Mouse (Mus musculus) heart, postnatal 0 days (tissue): ENCODE data around the gene Cmtm6. TPM values are rescaled to one million over a fixed set of nuclear protein-coding genes. Genes with fewer than 3 reads are reported as not detected.
A peak's percentile ranks its signal among the peaks of the same experiment; 100 is the strongest.

Source experiments
- ATAC-seq: fragments of 200-750 bp; cut with Nextera tagmentation; 2 replicates; pipeline ENCODE4 v1.8.0; 2017; ENCODE audit warnings: low read depth, moderate number of reproducible peaks, moderate library complexity; ENCODE audit not compliant: insufficient read depth
- DNase-seq: peaks from one replicate; pipeline ENCODE4 v3.0.0-alpha.2; 2016; ENCODE audit warnings: low spot score
- H3K27ac ChIP-seq: fragments of 300-500 bp; sonication (generic); 2 replicates; pipeline ENCODE4 v1.5.1; 2014; ENCODE audit warnings: low read depth, mild to moderate bottlenecking
- H3K27me3 ChIP-seq: fragments of 300-500 bp; sonication (generic); 2 replicates; pipeline ENCODE4 v1.6.1; 2014; ENCODE audit warnings: low read length, mixed read lengths; ENCODE audit not compliant: control insufficient read depth, insufficient read depth
- H3K36me3 ChIP-seq: fragments of 300-500 bp; sonication (generic); replicated peaks from 2 replicates; pipeline ENCODE4 v1.6.1; 2014; ENCODE audit warnings: low read length, mixed read lengths; ENCODE audit not compliant: control insufficient read depth, insufficient read depth
- H3K4me1 ChIP-seq: fragments of 300-500 bp; sonication (generic); 2 replicates; pipeline ENCODE4 v1.6.1; 2014; ENCODE audit warnings: antibody characterized with exemption; ENCODE audit not compliant: control insufficient read depth, insufficient read depth
- H3K4me2 ChIP-seq: fragments of 300-500 bp; sonication (generic); 2 replicates; pipeline ENCODE4 v1.6.1; 2014; ENCODE audit warnings: low read depth, mild to moderate bottlenecking, low read length, moderate library complexity
- H3K4me3 ChIP-seq: fragments of 300-500 bp; sonication (generic); 2 replicates; pipeline ENCODE4 v1.5.1; 2014; ENCODE audit warnings: low read depth, low read length
- H3K9ac ChIP-seq: fragments of 300-500 bp; sonication (generic); replicated peaks from 2 replicates; pipeline ENCODE4 v1.6.1; 2014; ENCODE audit warnings: low read depth, low read length, mixed read lengths
- H3K9me3 ChIP-seq: fragments of 300-500 bp; sonication (generic); replicated peaks from 2 replicates; pipeline ENCODE4 v1.6.1; 2016; ENCODE audit warnings: low read length; ENCODE audit not compliant: control insufficient read depth
- CTCF ChIP-seq: IDR thresholded peaks from 2 replicates; pipeline ENCODE4 v1.5.1; 2016; ENCODE audit warnings: antibody characterized with exemption, control low read depth, low read depth
- EP300 ChIP-seq: IDR thresholded peaks from 2 replicates; pipeline ENCODE4 v1.6.1; 2016; ENCODE audit warnings: antibody characterized with exemption, low read depth
- WGBS: fragments of 180-500 bp; shearing (Covaris S2); extraction: QIAGEN DNeasy Blood & Tissue Kit; methylation state at CpG from one replicate; pipeline ENCODE4 v1.1.7; 2014; 5-methylcytosine and 5-hydroxymethylcytosine counted together
- polyA plus RNA-seq: library from polyadenylated mRNA; unstranded; fragments of >200 nt; fragmentation: Nextera tagmentation; extraction: Ambion mirVana; gene quantifications from 2 replicates; pipeline ENCODE4 v1.2.1, GENCODE M21; 2015
- total RNA-seq: library from RNA; depleted of rRNA; stranded (reverse); fragments of >200 nt; gene quantifications from 2 replicates; pipeline ENCODE4 v1.2.3, GENCODE M21; 2014; ENCODE audit warnings: low replicate concordance

Gene Cmtm6
- total and polyA plus RNA-seq, 2 experiments from 2014 or later: 22.8 to 33.8 TPM

- no peaks in the 10 kb centered on the region for H3K27me3 ChIP-seq
- no peaks in the 10 kb centered on the region for H3K9me3 ChIP-seq
- H3K4me3 ChIP-seq: no peak overlapping the region
- no peak for DNase-seq
- WGBS: 59% methylated on average over 6 of the region's 6 CpGs
- no peak overlapping the region for H3K4me2 ChIP-seq
- no peak for ATAC-seq
- TF ChIP-seq CTCF: no peak
- no peak for TF ChIP-seq EP300
- H3K4me1 ChIP-seq: no peaks in the 10 kb centered on the region
- no peak overlapping the region for H3K9ac ChIP-seq
- peak overlapping the region; percentile 32; the same call in 1 of the 2 replicates for H3K27ac ChIP-seq
- peaks cover 23% of the 10 kb centered on the region for H3K36me3 ChIP-seq
These were observed 31.7 kb upstream of the Cmtm6 start for GRCm38 (mm10) chr9:114699262-114699661.

- Histone ChIP-seq H3K27me3 (no peaks in the 10 kb centered on the region), H3K4me2 (no peak overlapping the region), H3K9me3 (no peaks in the 10 kb centered on the region), H3K4me3 (no peak overlapping the region), H3K4me1 (no peaks in the 10 kb centered on the region), H3K9ac (no peak overlapping the region), H3K27ac (no peak overlapping the region), H3K36me3 (peaks cover 21% of the 10 kb centered on the region)
- no peak for TF ChIP-seq EP300
- no peak for TF ChIP-seq CTCF
- DNase-seq (no peak), ATAC-seq (no peak)
- WGBS: 91% methylated on average over 15 of the region's 16 CpGs
These were observed 30.8 kb upstream of the Cmtm6 start for GRCm38 (mm10) chr9:114699882-114700665.

- Histone ChIP-seq H3K9me3 (no peaks in the 10 kb centered on the region), H3K4me1 (no peaks in the 10 kb centered on the region), H3K9ac (no peak overlapping the region), H3K27ac (no peak overlapping the region), H3K36me3 (peaks cover 31% of the 10 kb centered on the region), H3K4me3 (no peak overlapping the region), H3K4me2 (no peak overlapping the region), H3K27me3 (no peaks in the 10 kb centered on the region)
- 56% methylated on average over 2 of the region's 2 CpGs for WGBS
- TF ChIP-seq EP300 (no peak), CTCF (no peak)
- no peak for DNase-seq
- ATAC-seq: no peak
These were observed 29.9 kb upstream of the Cmtm6 start for GRCm38 (mm10) chr9:114701031-114701430.

GRCm38 (mm10) chr9:114701921-114702320 lies 29.0 kb upstream of the Cmtm6 start:
- ATAC-seq (no peak), DNase-seq (no peak)
- no peaks in the 10 kb centered on the region for H3K9me3 ChIP-seq
- TF ChIP-seq CTCF (no peak), EP300 (no peak)
- H3K4me2 ChIP-seq: no peak overlapping the region
- 71% methylated on average over 4 of the region's 4 CpGs for WGBS
- H3K4me1 ChIP-seq: no peaks in the 10 kb centered on the region
- no peaks in the 10 kb centered on the region for H3K27me3 ChIP-seq
- no peak overlapping the region for H3K27ac ChIP-seq
- H3K4me3 ChIP-seq: no peak overlapping the region
- H3K9ac ChIP-seq: no peak overlapping the region
- peaks cover 36% of the 10 kb centered on the region for H3K36me3 ChIP-seq

GRCm38 (mm10) chr9:114707805-114708204 lies 23.1 kb upstream of the Cmtm6 start:
- TF ChIP-seq CTCF (no peak), EP300 (no peak)
- H3K4me1 ChIP-seq: no peaks in the 10 kb centered on the region

GRCm38 (mm10) chr9:114710345-114710744 lies 20.6 kb upstream of the Cmtm6 start:
- Histone ChIP-seq H3K4me2 (no peak overlapping the region), H3K4me1 (no peaks in the 10 kb centered on the region), H3K9ac (no peak overlapping the region), H3K36me3 (peaks cover 84% of the 10 kb centered on the region), H3K27me3 (no peaks in the 10 kb centered on the region), H3K9me3 (no peaks in the 10 kb centered on the region), H3K27ac (no peak overlapping the region), H3K4me3 (no peak overlapping the region)
- DNase-seq: no peak
- ATAC-seq: no peak; the same call in 1 of the 2 replicates
- no peak for TF ChIP-seq EP300
- peak; percentile 44 for TF ChIP-seq CTCF
- WGBS: 71% methylated on average over 7 of the region's 7 CpGs

More at GRCm38 (mm10) chr9:114707805-114708204, 23.1 kb upstream of the Cmtm6 start:
- H3K36me3 ChIP-seq: peaks cover 68% of the 10 kb centered on the region
- H3K4me3 ChIP-seq: no peak overlapping the region
- no peak overlapping the region for H3K27ac ChIP-seq
- H3K9me3 ChIP-seq: no peaks in the 10 kb centered on the region
- DNase-seq: no peak
- no peaks in the 10 kb centered on the region for H3K27me3 ChIP-seq
- ATAC-seq: no peak
- 49% methylated on average over 4 of the region's 4 CpGs for WGBS
- H3K9ac ChIP-seq: no peak overlapping the region
- H3K4me2 ChIP-seq: no peak overlapping the region
